Mouse (Mus musculus) lung, postnatal 0 days (tissue): ENCODE results near the gene Wdfy1.

Source experiments
- CTCF ChIP-seq: IDR thresholded peaks from 2 replicates; pipeline ENCODE4 v1.5.1; 2016; ENCODE audit warnings: antibody characterized with exemption, mild to moderate bottlenecking
- EP300 ChIP-seq: IDR thresholded peaks from 2 replicates; pipeline ENCODE4 v1.6.1; 2016; ENCODE audit warnings: antibody characterized with exemption, mild to moderate bottlenecking, control low read depth

- TF ChIP-seq CTCF (no peak), EP300 (no peak)
These were observed 14.0 kb downstream of the Wdfy1 start for GRCm38 (mm10) chr1:79761917-79762271.
